Mouse (Mus musculus) small intestine, adult 2 months (tissue): ENCODE data around the gene Capn13.

ENCODE experiments used
- CTCF ChIP-seq: fragments of 200-500 bp; IDR thresholded peaks from 2 replicates; pipeline ENCODE4 v1.5.1; 2012; ENCODE audit warnings: low read depth, mild to moderate bottlenecking, control low read depth, inconsistent platforms, low read length, moderate library complexity, mixed read lengths; ENCODE audit not compliant: insufficient replicate concordance, insufficient read length; ENCODE audit errors: extremely low read depth
- POLR2A ChIP-seq: fragments of 200-500 bp; IDR thresholded peaks from 2 replicates; pipeline ENCODE4 v1.6.1; 2012; ENCODE audit warnings: low read depth, mild to moderate bottlenecking, control low read depth, inconsistent platforms, low read length, moderate library complexity

- peak; percentile 97 for TF ChIP-seq CTCF
- no peak for TF ChIP-seq POLR2A
Measured at GRCm38 (mm10) chr17:73302104-73302503, 98.6 kb downstream of the Capn13 start.
